Mouse (Mus musculus) common myeloid progenitor, adult 5-6 weeks (primary cell): Measurements from ENCODE around the gene Pam16. TPM values are rescaled to one million over a fixed set of nuclear protein-coding genes. Genes with fewer than 3 reads are reported as not detected.

Experiments used
- ATAC-seq: replicated peaks from 2 replicates; pipeline ENCODE4 v1.8.0; 2016; ENCODE audit warnings: low read depth, mild to moderate bottlenecking, moderate TSS enrichment, inconsistent platforms; ENCODE audit not compliant: poor library complexity, severe bottlenecking
- total RNA-seq: library from RNA; stranded (forward); fragments of 200-1000, 187-1606 nt; gene quantifications from 2 replicates; pipeline ENCODE4 v1.2.3, GENCODE M21; 2017

Pam16 gene
- total RNA-seq, 1 experiment from 2014 or later, result 8.3 TPM

DNA sequence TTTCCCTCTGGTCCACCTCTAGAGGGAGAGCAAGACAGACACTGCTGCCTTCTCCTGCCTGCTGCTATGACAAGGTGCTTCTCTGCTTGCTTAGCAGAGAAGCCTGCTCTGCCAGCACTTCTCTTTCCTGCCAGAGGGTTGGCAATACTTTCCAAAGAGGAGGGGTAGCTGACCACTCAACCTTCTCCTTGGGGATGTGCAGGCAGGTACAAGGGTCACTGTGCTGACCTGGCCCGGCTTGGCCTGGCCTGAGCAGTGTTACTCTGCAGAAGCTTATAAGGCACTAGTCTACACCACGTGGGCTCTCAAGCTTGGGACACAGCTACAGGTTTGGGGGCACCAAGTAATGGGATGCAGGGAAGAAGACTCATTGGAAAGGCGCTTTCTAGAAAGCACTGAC is 10.1 kb downstream of the Pam16 start:
- no peak for ATAC-seq

DNA sequence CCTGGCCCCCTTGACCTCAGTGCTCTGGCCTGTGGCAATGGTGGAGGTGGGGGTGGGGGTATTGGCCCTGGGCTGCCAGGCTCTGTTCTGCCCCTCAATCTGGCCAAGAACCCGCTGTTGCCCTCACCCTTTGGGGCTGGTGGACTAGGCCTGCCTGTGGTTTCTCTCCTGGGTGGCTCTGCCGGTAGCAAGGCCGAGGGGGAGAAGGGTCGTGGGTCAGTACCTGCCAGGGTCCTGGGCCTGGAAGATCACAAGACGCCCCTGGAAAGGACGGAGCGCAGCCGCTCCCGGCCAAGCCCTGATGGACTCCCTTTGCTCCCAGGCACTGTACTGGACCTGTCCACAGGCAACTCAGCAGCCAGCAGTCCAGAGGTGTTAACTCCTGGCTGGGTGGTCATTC is 11.1 kb downstream of the Pam16 start:
- ATAC-seq, result no peak

DNA sequence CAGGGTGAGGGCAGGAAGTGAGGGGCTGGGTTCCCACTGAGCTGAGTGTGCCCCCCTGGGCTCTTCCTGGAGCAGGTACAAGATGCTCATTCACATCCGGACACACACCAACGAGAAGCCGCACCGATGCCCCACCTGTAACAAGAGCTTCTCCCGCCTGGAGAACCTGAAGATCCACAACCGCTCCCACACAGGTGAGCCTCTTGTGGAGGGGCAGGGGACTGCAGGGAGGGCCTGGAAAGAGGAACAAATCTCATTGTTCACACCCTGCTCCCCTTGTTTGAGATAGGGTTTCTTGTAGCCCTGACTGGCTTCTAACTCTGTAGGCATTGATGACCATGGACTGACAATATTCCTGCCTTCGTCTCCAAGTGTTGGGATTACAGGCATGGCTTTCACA is 13.1 kb downstream of the Pam16 start:
- no peak for ATAC-seq

DNA sequence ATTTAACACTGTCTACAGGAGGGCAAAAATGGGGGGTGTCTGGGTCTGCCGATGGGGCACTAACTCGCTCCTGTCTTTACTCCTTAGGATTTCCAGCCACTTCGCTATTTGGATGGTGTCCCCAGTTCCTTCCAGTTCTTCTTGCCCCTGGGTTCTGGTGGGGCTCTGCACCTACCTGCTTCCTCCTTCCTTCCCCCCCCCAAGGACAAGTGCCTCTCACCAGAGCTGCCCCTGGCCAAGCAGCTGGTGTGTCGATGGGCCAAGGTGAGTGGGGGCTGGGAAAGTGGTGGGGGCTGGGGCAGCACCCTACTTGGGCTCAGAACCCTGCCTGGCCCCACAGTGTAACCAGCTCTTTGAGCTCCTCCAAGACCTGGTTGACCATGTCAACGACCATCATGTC is 13.6 kb downstream of the Pam16 start:
- no peak for ATAC-seq

DNA sequence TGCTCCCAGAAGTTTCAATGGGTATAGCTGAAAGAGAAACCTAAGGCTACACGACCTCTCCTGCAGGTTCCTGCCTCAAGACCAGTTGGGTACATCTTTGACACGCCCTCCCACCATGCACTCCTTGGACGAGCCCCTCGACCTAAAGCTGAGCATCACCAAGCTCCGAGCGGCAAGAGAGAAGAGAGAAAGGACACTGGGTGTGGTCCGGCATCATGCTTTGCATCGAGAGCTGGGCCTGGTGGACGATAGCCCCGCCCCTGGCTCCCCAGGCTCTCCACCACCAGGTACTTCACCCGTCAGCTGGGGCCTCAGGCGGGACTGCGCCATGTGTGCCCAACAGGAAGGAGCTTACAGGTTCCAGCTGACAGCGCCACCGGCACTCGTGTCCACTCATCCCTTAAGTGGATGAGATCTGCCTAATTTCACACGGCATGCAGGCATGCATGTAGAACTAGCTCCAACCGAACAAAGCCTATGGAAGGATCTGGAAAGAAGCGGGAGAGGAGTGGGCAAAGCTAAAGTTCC is 16.2 kb downstream of the Pam16 start:
- ATAC-seq, result no peak

DNA sequence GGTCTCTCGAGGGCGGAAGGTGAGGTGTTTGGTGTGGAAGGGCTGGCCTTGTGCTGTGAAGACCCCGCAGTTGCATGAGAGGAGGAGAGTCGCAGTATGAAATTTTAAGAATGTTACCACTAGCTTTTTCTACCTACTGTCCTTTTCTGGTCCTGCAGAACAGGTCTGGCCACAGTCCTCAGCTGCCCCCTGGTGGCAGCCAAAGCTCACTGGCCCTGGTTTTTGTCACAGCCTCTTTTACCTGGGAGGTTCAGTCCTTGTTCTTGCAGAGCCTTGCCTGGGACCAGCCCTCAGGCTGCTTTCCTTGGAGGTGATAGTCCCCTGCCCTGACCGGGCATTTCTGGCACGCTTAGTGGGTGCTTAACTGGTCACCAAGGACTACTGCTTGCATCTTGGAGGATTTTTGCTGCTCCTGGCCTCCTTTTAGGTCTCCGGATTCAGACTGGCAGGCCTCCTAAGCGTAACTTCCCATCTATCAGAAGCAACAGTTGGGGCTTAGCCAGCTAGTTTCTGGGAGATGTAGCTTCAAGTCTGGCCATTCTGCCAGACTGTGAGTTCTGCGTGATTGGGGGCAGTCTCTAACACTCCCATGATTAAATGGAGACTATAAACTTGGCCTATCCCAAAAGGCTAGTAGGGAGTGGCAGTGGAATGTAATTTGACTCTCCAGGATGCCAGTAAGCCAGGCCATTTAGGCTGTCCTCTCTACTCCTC is 16.8 kb downstream of the Pam16 start:
- ATAC-seq, result peak; percentile 88

DNA sequence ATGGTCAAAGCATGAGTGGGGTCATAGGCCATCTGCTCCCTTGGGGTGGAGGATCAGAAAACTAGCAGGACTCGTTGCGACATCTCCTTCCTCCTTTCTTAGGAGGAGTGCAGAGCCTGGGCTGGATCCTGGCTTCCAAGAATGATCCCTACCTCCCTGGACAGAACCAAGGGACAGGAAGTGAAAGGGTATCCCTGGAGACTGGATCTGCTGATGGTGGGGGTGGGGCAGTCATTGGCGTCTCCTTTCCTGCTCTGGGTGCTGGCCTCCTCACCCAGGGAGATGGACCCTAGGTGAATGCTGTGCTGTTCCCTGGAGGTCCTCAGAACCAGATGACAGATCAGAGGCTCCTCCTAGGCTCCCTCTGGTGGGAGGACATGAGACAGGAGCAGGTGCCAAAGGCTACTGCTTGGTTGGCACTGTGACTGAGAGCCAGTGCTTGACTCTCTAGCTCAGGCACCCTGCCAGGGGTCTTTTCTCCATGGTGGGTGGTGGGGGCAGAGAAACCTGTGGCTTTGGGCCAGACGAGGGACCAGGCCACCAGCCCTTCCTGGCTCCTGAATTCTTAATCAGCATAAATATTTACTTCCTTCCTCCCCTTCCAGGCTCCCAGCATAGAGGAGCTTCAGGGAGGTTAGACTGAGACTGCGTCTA is 18.2 kb downstream of the Pam16 start:
- ATAC-seq, result peak; percentile 57

DNA sequence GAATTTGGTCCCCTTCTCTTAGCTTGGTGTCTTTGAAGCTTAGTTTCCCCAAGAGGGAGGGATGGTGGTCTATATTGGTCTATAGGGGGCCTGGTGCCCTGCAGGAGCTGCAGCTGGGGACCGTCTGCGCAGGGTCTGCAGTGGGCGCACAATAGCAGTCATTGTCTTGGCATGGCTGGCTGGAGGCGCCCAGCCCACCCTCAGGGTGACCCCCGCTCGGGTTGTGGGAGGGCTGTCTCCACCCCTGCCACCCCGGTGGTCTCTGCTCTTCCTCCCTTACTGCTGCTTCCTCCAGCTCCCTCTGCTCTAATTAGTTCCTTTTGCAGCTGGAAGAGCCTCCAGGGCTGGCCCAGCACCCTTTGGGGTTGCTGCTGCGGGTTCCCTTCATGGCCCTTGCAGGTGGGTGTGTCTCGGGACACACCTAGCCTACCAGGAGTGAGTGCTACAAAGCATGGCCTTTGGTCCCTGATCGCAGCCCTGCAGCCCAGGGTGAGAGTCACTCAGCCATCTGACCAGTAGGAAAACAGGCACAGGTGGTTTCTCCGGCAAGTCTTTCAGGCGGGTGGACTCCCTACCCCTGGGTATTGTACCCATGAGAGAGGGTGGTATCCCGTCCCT is 19.2 kb downstream of the Pam16 start:
- no peak for ATAC-seq

DNA sequence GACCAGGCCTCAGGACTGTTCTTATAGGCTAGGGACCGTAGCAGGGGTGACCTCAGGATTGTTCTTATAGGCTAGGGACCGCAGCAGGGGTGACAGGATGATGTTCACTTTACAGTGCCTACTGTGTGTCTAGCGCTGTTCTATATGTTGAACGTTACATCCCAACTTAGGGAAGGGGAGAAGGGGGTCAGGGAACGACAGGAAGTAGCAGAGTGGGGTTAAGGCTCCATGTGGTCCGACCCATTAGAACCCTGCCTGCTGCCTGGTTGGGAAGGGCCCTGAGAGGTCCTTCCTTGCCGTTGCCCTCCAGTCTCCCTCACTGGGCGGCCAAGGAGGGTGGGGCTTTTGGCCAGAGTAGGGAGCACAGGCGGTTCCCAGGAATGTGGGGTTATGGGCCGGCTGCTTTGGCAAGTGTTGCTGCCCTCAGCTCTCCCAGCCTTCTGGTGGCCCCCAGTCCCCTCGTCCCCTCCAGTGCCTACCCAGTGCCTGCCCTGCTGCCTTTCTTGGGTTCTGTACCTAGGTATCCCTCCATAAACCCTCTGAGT is 20.4 kb downstream of the Pam16 start:
- no peak for ATAC-seq

DNA sequence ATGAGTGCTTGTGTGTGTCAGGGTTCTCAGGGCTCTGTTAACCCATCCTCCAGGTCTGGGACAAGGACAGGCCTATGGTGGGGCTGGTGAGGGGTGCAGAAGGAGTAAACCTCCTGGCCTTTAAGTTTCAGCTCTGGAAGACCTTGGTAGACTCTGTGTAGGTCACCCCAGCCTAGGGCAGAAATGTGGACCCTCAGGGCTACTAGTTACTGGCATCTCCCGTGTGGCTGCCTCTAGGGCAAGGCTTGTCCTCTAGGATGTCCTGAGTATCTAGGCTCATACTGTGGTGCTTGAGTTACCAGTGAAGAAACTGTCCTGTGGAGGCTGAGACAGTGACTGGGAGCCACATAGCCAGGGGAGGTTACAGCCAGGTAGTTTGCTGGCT is 21.3 kb downstream of the Pam16 start:
- no peak for ATAC-seq

DNA sequence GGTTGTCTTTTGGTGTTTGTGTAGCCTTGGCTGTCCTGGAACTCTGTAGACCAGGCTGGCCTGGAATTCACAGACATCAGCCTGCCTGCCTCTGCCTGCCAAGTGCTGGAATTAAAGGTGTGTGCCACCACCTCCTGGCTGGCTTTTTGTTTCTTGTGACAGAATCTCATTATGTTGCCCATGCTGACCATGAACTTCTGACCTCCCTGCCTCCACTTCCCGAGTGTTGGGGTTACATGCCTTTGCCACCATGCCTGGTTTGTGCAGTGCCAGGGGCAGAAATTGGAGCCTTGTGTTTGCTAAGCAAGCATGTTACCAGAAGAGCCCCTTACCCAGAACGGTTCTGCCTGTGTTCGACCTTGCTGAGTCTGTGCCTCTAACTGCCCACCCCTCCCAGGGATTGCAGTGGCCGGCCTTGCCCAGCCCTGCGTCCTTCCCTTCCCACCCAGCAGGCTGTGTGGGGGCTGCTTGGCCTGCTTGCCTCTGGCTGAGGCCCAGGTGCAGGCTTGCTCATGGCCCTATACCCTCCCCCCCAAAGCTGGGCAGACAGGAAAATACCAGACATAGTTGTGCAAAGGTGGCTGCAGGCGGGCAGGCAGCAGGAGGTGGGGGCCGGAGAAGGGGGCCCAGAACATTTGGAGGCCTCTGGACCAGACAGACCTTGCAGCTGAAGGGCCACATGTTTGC is 21.9 kb downstream of the Pam16 start:
- no peak for ATAC-seq

DNA sequence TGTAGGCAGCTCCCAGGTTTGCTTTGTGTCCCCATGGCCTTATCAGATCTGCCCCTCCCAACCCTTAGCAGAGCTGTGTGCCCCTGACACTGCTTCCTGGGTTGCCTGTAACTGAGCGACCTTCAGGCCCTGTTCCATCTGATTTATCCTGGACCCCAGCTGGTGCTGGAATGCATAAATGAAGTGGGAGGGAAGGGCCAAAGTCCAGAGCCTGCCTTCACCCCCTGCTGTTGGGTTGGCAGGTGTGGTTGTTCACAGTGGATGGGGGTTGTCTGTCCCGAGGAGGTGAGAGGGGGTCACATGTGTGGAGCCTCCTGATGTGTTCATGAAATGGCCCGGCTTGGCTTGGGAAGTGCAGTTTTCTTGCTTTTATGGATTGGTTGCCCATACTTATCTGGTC is 22.6 kb downstream of the Pam16 start:
- ATAC-seq, result no peak

DNA sequence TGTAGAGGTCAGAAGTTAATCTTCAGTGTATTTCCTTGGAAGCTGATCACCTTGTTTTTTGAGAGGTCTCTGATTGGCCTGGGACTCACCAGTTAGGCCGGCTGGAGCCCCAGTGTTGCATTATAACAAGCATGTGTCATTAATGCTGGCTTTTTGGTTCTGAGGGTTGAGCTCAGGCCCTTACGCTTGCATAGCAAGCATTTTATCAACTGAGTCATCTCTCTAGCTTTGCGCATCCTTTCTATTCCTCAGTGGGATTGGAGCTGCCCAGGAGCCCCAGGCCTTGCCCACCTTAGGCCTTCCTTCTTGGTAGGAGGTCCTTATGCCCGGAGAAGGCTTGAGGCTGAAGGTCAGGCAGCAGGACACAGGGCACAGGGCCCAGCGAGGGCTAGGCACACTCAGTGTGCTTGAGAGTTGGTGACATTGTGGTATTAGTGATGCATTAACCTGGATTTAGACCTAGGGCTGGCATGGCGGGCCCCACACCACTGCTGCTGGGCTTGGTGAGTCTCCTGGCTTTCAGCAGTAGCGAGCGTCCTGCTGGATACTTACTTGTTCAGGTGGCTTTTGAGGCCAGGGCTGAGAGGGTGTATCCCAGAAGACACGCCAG is 24.0 kb downstream of the Pam16 start:
- no peak for ATAC-seq

DNA sequence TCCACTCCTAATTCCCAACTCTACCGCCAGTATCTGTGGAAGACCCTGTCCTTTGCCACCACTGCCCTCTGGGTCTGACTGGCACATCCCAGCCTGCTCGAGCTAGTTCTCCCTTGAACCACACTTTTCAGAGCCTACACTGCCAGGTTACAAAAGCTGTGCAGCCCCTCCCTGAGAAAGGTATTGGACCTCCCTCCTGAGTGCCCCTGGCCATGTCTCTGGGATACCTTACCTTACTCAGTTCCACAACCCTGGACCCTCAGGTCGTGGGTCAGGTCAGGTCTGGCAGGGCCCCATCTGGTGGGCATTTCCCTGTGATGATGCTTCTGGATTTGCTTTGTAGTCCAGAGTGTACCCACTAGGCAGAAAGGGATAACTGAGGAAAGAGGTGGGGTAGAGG is 25.2 kb downstream of the Pam16 start:
- ATAC-seq, result no peak

DNA sequence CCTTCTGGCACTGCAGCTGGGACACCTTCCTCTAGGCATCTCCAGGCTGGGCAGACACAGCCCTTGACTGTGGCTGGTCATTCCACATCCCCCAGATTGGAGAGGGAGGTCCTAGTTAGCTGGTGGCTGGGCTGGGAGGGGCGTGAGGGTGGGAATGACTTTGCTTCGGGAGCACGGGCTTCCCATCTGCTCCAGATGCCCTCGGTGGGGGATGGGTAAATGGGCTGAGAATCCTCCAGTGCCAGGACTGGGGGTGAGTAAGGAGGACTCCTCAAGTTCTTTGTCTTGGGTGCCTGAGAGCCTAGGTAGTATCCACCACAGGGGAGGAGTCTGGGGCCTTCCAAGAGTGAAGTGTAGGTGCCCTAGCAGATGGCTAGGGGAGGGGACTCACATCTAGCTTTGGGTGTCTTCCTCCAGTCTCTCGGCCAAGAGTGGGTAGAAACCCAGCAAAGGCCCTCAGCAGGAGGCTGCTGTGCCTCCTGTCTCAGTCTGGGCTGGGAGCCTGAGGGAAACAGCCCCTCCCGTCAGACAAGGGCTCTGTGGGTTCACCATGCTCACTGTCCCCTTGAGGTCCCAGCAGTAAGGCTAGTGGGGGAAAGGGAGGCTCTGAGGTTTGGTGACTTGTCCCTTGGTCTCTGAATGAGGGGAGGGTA is 25.8 kb downstream of the Pam16 start:
- no peak for ATAC-seq

DNA sequence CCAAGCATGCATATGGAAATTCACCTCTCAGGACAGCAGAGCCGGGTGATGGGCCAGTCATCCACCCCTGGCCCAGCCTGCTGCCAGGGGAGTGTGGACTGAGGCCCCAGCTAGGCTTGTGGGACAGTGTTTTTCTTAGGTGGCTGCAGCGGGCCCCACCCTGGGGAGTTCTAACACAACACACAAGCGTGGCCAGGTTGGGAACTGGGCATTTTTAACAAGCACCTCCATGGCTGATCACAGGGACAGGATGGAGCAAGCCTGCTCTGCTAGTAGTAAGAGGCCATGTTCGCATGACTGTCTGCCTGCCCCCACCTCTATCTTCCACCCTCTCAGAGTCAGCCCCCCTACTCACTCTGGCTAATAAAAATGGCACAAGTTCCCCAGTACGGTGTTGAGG is 26.7 kb downstream of the Pam16 start:
- ATAC-seq, result no peak

DNA sequence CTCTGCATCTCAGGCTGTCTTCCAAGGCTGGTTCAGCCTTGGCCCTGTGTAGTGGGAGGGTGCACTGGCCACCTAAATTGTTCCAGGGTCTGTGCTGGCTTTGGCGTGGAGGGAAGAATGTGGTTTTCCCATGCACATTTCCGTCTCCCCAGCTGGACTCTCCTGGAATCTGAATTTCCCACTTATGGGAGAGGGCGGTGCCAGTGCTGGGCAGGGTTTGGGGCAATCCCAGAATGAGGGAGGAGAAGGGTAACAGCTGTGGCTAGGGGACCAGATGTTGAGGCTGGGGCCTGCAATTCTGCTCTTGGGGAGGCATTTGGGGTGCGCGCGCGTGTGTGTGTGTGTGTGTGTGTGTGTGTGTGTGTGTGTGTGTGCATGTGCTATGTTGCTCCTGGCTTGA is 27.5 kb downstream of the Pam16 start:
- ATAC-seq, result no peak

DNA sequence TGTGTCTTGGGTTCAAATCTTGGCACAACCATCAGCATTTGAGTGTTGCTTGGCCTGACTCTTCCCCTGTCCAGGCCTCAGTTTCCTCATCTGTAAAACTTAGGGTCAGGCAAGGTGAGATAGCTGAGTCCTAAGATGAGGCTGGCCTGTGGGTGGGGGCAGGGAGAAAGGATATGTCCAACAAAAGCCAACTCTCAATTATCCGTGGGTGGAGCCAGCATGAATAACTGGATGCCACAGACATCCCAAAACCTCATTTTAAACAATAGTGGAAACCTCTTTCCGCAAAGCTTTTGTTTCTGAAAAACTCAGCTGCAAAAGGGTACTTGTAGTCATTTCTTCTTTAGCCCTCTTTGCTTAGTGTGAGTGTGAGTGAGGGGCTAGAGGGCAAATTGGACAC is 28.0 kb downstream of the Pam16 start:
- ATAC-seq, result no peak

DNA sequence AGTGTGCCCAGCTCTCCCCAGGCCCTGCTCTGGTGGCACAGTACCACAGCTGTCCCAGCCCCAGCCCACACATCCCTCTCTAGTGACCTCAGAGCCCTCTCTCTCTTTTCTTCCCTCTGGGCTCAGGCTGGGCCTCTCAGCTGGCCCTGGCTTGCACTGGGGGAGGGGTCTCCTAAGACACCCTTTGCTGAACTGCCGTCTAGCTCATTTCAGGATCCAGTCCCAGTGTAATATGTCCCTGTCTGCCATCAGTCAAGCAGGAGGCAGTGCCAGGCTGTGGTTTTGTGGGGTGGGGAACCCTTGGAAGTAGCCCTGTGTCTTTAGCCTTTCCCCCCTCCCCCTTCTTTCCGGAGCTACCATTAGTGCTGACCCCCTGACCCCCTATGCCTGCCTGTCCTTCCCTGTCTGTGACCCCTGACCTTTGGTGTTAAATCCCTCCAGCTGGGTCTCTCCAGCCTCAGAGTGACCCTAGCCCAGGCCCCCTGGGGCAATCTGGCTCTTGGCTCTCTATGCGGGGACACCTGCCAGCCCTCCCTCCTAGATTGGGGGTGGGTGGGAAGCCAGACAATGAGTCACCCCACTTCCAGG is 28.6 kb downstream of the Pam16 start:
- ATAC-seq, result no peak
